Mouse (Mus musculus) left cerebral cortex, adult 11 months (tissue): ENCODE measurements around the gene Cd2.
A peak's percentile ranks its signal among the peaks of the same experiment; 100 is the strongest.

ENCODE experiments used
- DNase-seq: peaks from one replicate; pipeline ENCODE4 v3.0.0; 2022; ENCODE audit warnings: low spot score

Cd2 gene

GRCm38 (mm10) chr3:101287911-101288311, at the start of gene Cd2:
Cd2 (minus strand) TSS chr3:101287939.
- DNase-seq: no peak

- no peak for DNase-seq
These were observed 40.9 kb upstream of the Cd2 start for GRCm38 (mm10) chr3:101328617-101329016.

GRCm38 (mm10) chr3:101327248-101327647, 39.5 kb upstream of the Cd2 start:
- no peak for DNase-seq

GRCm38 (mm10) chr3:101322437-101322836, 34.7 kb upstream of the Cd2 start:
- no peak for DNase-seq

- DNase-seq: no peak
These were observed 33.1 kb upstream of the Cd2 start for GRCm38 (mm10) chr3:101320874-101321273.

GRCm38 (mm10) chr3:101318516-101319170, 30.9 kb upstream of the Cd2 start:
- no peak for DNase-seq

GRCm38 (mm10) chr3:101318115-101318514, 30.4 kb upstream of the Cd2 start:
- no peak for DNase-seq

- DNase-seq: no peak
These were observed 27.2 kb upstream of the Cd2 start for GRCm38 (mm10) chr3:101314954-101315353.

- no peak for DNase-seq
These were observed 25.7 kb upstream of the Cd2 start for GRCm38 (mm10) chr3:101313266-101314051.

GRCm38 (mm10) chr3:101310977-101311376, 23.2 kb upstream of the Cd2 start:
- no peak for DNase-seq

GRCm38 (mm10) chr3:101309626-101310025, 21.9 kb upstream of the Cd2 start:
- no peak for DNase-seq

- DNase-seq: no peak
These were observed 18.4 kb upstream of the Cd2 start for GRCm38 (mm10) chr3:101306090-101306489.

- DNase-seq: no peak
These were observed 17.3 kb upstream of the Cd2 start for GRCm38 (mm10) chr3:101305046-101305445.

GRCm38 (mm10) chr3:101304156-101304555, 16.4 kb upstream of the Cd2 start:
- DNase-seq: no peak

GRCm38 (mm10) chr3:101300271-101301071, 12.7 kb upstream of the Cd2 start:
- no peak for DNase-seq

GRCm38 (mm10) chr3:101299591-101299990, 11.9 kb upstream of the Cd2 start:
- no peak for DNase-seq

- no peak for DNase-seq
These were observed 9.5 kb upstream of the Cd2 start for GRCm38 (mm10) chr3:101297221-101297620.

GRCm38 (mm10) chr3:101295931-101296820, 8.4 kb upstream of the Cd2 start:
- no peak for DNase-seq

- peak; percentile 76 for DNase-seq
These were observed 7.7 kb upstream of the Cd2 start for GRCm38 (mm10) chr3:101295366-101295867.

- DNase-seq: no peak
These were observed 7.0 kb upstream of the Cd2 start for GRCm38 (mm10) chr3:101294487-101295365.
